Mouse (Mus musculus) lung, postnatal 0 days (tissue): ENCODE results near the gene Ntrk1. TPM values are rescaled to one million over a fixed set of nuclear protein-coding genes. Genes with fewer than 3 reads are reported as not detected.

ENCODE experiments used
- ATAC-seq: fragments of 200-750 bp; cut with Nextera tagmentation; 2 replicates; pipeline ENCODE4 v1.8.0; 2017; ENCODE audit warnings: moderate library complexity
- DNase-seq: peaks from one replicate; pipeline ENCODE4 v3.0.0-alpha.2; 2016; ENCODE audit warnings: low spot score
- H3K27ac ChIP-seq: fragments of 300-500 bp; sonication (generic); 2 replicates; pipeline ENCODE4 v1.5.1; 2014; ENCODE audit warnings: antibody characterized with exemption, mild to moderate bottlenecking, low read length, mixed read lengths
- H3K27me3 ChIP-seq: fragments of 300-500 bp; sonication (generic); replicated peaks from 2 replicates; pipeline ENCODE4 v1.6.1; 2014; ENCODE audit warnings: low read length, mixed read lengths; ENCODE audit not compliant: insufficient read depth
- H3K36me3 ChIP-seq: fragments of 300-500 bp; sonication (generic); 2 replicates; pipeline ENCODE4 v1.6.1; 2014; ENCODE audit warnings: low read length, mixed read lengths; ENCODE audit not compliant: insufficient read depth
- H3K4me1 ChIP-seq: fragments of 300-500 bp; sonication (generic); 2 replicates; pipeline ENCODE4 v1.6.1; 2014; ENCODE audit warnings: antibody characterized with exemption, low read depth, low read length, mixed read lengths; ENCODE audit not compliant: insufficient read depth
- H3K4me2 ChIP-seq: fragments of 300-500 bp; sonication (generic); replicated peaks from 2 replicates; pipeline ENCODE4 v1.6.1; 2014; ENCODE audit warnings: low read depth, mild to moderate bottlenecking, low read length, moderate library complexity, mixed read lengths
- H3K4me3 ChIP-seq: fragments of 300-500 bp; sonication (generic); 2 replicates; pipeline ENCODE4 v1.5.1; 2014; ENCODE audit warnings: low read depth, low read length
- H3K9ac ChIP-seq: fragments of 300-500 bp; sonication (generic); replicated peaks from 2 replicates; pipeline ENCODE4 v1.6.1; 2014; ENCODE audit warnings: low read depth, mild to moderate bottlenecking
- H3K9me3 ChIP-seq: fragments of 300-500 bp; sonication (generic); 2 replicates; pipeline ENCODE4 v1.6.1; 2016; ENCODE audit warnings: low read length, mixed read lengths
- CTCF ChIP-seq: IDR thresholded peaks from 2 replicates; pipeline ENCODE4 v1.5.1; 2016; ENCODE audit warnings: antibody characterized with exemption, mild to moderate bottlenecking
- EP300 ChIP-seq: IDR thresholded peaks from 2 replicates; pipeline ENCODE4 v1.6.1; 2016; ENCODE audit warnings: antibody characterized with exemption, mild to moderate bottlenecking, control low read depth
- WGBS: fragments of 180-500 bp; shearing (Covaris S2); extraction: QIAGEN DNeasy Blood & Tissue Kit; methylation state at CpG from one replicate; pipeline ENCODE4 v1.1.7; 2014; 5-methylcytosine and 5-hydroxymethylcytosine counted together
- polyA plus RNA-seq: library from polyadenylated mRNA; unstranded; fragments of >200 nt; fragmentation: Nextera tagmentation; extraction: Ambion mirVana; gene quantifications from 2 replicates; pipeline ENCODE4 v1.2.1, GENCODE M21; 2015

Ntrk1 gene
- polyA plus RNA-seq, 1 experiment from 2014 or later: 4.1 TPM

GRCm38 (mm10) chr3:87728696-87729095, 66.3 kb downstream of the Ntrk1 start:
- Histone ChIP-seq H3K4me1 (no peaks in the 10 kb centered on the region), H3K4me3 (no peak overlapping the region), H3K27ac (no peak overlapping the region), H3K9ac (no peak overlapping the region), H3K27me3 (no peaks in the 10 kb centered on the region), H3K36me3 (peaks cover 71% of the 10 kb centered on the region), H3K9me3 (no peaks in the 10 kb centered on the region), H3K4me2 (no peak overlapping the region)
- WGBS: 70% methylated on average over 6 of the region's 6 CpGs
- TF ChIP-seq EP300: no peak
- TF ChIP-seq CTCF: no peak
- ATAC-seq: no peak
- DNase-seq: no peak

Other genes with a start within 250 kb of the Ntrk1 start
- 9.8 and 10.7 TPM in 2 replicates for gene Arhgef11, start 177.6 kb downstream of the Ntrk1 start, polyA plus RNA-seq
- gene Lrrc71, start 46.5 kb downstream of the Ntrk1 start, polyA plus RNA-seq: 8.9 and 9.3 TPM in 2 replicates
- 0.02 and 0.12 TPM in 2 replicates for gene Insrr, start 1.8 kb upstream of the Ntrk1 start, polyA plus RNA-seq
- gene Pear1, start 29.1 kb upstream of the Ntrk1 start, polyA plus RNA-seq: 20.8 and 21.4 TPM in 2 replicates
- gene Sh2d2a, start 51.6 kb upstream of the Ntrk1 start, polyA plus RNA-seq: 0.25 and 0.29 TPM in 2 replicates
- 9.7 and 9.8 TPM in 2 replicates for gene Prcc, start 90.4 kb upstream of the Ntrk1 start, polyA plus RNA-seq
- 186 and 199 TPM in 2 replicates for gene Hdgf, start 111.2 kb upstream of the Ntrk1 start, polyA plus RNA-seq
- gene Mrpl24, start 124.3 kb upstream of the Ntrk1 start, polyA plus RNA-seq: 61.6 and 66.6 TPM in 2 replicates
- 22.5 and 24.9 TPM in 2 replicates for gene Isg20l2, start 135.2 kb upstream of the Ntrk1 start, polyA plus RNA-seq
- gene Rrnad1, start 135.6 kb upstream of the Ntrk1 start, polyA plus RNA-seq: 10.8 and 11.2 TPM in 2 replicates
- gene Crabp2, start 153.5 kb upstream of the Ntrk1 start, polyA plus RNA-seq: 0.21 and 0.38 TPM in 2 replicates
- gene Nes, start 175.9 kb upstream of the Ntrk1 start, polyA plus RNA-seq: 22.2 and 30.7 TPM in 2 replicates
- gene Bcan, start 205.1 kb upstream of the Ntrk1 start, polyA plus RNA-seq: 0.33 and 0.56 TPM in 2 replicates
- gene Hapln2, start 232.4 kb upstream of the Ntrk1 start, polyA plus RNA-seq: not detected in 2 replicates
- 8.0 and 10.8 TPM in 2 replicates for gene Gpatch4, start 247.9 kb upstream of the Ntrk1 start, polyA plus RNA-seq